Mouse (Mus musculus) urinary bladder, adult 18-20 months (tissue): ENCODE measurements at regions not wholly inside any gene's neighbourhood (a gene's known extent, or its start where the extent isn't known, plus 50 kb on each side); places are given as distances from the start of the nearest gene placed in this dataset.

Experiments used
- DNase-seq, 2 experiments: peaks; one replicate each; pipeline ENCODE4 v3.0.0; 2022; ENCODE audit warnings: low spot score in 2 of 2, mixed read lengths in 2 of 2

DNA sequence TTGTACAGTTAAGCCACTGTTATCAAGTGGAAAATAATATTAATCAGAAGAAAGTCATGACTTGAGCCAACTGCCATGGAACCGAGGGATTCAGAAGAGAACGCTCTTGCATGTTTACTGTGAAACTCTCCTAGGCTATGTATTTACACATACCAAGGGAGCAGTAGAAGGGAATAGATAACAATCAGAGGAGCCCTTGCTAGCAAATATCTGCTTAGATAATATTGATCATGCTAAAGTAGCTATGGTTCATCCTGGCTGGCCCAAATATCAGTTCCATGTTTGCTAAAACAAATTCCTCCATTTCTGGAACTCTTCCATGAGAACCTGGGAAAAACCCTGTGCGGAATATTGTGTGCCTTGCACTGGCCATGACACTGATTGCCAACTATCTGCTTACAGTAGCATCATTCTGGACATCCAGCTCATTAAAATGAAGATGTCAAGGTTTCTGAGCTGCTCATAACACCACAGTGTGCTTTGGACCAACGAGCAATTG, 179.5 kb upstream of the Tmem72 start:
- DNase-seq = no peak

GRCm38 (mm10) chr6:116901816-116902215, 185.1 kb upstream of the Tmem72 start:
- no peak for DNase-seq

DNA sequence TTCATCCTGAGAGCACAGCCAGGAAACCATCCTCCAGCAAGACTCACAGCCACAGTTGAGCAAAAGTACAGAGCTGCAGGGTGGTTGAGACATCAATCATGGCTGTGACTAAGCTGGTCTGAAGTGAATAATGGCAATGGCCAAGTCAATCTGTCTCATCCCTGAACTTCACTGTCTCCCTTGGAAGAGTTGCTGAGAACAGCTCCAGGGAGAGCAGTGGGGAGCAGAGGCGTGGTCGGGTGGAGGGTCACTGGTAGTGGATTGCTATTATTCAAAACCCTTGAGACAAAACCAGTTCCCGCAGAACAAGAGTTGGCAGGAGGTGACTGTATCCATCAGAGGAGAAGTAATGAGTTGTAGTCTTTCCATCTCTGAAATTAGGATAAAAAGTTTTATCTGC, 185.7 kb upstream of the Tmem72 start:
- DNase-seq = no peak

DNA sequence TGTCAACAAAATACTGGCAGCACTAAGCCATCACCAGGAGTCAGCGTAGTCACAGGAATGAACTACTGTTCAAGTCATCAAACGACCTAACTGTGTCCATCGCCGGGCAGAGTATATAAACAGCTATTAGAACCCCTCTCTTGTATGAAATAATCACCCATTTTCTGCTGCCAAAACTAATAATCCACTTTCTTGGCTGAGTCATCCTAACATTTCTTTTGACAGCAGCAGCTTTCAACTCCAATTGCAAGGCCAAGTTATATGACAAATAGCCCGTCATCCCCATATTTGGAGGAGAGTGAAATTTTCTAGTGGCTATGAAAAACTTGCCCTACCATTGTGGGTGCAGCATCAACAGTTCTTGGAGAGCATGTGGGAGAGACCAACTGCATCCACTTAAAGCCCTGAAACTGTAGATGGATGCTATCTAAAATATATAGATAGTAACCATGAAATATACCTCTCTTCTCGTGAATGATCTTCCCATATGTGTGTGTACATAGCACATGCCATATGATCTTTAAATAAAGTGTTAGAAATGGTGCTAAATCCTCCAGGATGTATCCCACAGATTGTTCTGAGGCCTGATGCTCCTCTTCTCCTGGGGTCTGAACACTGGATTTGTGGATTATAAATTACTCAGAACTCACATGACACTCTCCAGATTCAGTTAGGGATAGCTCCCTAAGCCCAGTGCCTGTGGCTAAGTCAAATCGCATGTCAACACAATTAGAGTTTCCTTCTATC, 189.9 kb upstream of the Tmem72 start:
- no peak for DNase-seq

- no peak for DNase-seq
Measured at GRCm38 (mm10) chr6:116910607-116911006, 193.9 kb upstream of the Tmem72 start.

DNA sequence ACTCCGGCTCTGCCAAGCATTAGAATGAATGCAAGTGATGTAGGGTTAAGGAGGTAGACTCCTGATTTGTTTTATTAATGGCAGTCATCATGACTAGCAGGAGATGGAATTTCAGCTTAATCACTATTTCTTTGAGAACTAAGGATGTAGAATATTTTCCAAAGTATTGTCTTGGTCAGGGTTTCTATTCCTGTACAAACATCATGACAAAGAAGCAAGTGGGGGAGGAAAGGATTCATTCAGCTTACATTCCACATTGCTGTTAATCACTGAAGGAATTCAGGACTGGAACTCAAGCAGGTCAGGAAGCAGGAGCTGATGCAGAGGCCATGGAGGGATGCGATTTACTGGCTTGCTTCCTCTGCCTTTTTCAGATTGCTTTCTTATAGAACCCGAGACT, 195.4 kb upstream of the Tmem72 start:
- no peak for DNase-seq

DNA sequence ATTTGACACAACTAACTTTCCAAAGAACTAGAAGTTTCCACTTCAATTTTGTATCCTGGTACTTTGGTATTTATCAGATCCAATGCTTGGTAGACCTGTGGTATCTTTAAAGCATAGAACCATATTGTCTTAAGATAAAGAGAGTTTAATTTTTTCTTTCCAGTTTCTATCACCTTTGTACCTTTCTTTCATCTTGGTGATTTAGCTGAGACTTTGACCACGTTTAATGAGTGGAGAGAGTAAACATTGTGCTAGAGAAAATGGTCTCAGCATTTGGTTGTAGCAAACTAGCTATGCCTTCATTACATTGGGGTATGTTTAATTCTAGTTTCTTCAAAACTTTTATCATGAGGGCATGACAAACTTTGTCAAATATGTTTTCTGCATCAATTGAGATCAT, 197.4 kb upstream of the Tmem72 start:
- no peak for DNase-seq

DNA sequence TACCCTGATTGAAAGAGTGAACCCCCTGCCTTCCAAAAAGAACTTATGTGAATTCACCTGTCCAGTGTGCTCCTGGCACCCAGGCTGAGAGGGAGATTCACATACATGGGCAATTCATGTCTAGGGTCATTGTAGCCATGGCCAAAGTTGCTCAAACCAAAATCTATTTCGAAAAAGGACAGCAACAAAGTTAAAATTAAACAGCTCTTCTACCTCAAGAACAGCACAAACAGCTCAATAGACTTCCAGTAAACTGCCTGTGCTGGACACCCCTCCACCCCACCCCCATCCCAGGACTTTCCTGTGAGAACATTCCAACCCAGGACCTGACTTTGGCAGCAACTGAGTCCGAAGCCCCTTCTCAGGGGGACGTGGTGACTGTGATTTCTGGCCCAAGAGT, 218.3 kb upstream of the Tmem72 start:
- DNase-seq = no peak

GRCm38 (mm10) chr6:116941576-116941975, 224.9 kb upstream of the Tmem72 start:
- no peak for DNase-seq

GRCm38 (mm10) chr6:116942696-116943095, 225.6 kb upstream of the Cxcl12 start:
- DNase-seq = no peak

GRCm38 (mm10) chr6:116946083-116946732, 222.1 kb upstream of the Cxcl12 start:
- no peak for DNase-seq

DNA sequence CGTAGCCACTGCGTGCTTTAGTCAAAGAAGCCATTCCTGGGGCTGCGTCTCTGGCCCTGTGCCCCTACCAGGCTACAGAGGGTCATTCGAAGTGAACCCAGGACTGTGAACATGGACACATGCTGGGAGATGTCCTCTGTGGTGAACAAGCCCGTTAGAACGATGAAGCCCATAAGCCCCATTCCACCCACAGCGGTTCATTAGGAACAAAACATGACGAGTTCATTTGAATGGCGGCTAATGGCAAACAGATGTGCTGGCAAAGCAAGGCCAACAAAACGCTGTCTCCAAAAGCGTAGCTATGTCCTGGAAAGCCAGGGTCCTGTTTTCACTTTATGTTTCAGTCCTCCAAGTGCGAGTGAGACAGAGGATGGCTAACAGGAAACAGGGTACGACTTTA, 208.7 kb upstream of the Cxcl12 start:
- no peak for DNase-seq

DNA sequence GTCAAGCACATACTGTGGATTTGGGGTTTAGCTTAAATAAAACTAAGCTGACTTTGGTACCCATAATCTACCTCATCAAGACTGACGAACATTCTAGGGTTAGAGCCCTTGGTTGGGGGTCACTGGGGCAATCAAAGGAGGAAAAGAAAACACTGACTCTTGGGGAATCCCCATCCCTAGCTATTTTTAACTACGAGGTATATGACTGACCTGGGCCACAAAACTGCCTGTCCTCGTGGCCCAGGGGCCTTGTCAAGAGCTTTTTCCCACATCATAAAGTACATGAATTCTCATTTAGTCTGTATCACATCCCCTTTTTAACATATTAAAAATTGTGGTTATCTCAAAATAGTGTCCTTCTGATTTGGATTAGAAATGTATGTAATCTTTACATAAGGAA, 207.7 kb upstream of the Cxcl12 start:
- no peak for DNase-seq

GRCm38 (mm10) chr6:116966436-116966835, 201.9 kb upstream of the Cxcl12 start:
- DNase-seq = no peak

GRCm38 (mm10) chr6:116969381-116969910, 198.9 kb upstream of the Cxcl12 start:
- DNase-seq = no peak

- DNase-seq = no peak
Measured at GRCm38 (mm10) chr6:116974841-116975240, 193.5 kb upstream of the Cxcl12 start.

GRCm38 (mm10) chr6:116980349-116980995, 187.9 kb upstream of the Cxcl12 start:
- peak in 1 of 2 experiments; percentile 5 for DNase-seq

DNA sequence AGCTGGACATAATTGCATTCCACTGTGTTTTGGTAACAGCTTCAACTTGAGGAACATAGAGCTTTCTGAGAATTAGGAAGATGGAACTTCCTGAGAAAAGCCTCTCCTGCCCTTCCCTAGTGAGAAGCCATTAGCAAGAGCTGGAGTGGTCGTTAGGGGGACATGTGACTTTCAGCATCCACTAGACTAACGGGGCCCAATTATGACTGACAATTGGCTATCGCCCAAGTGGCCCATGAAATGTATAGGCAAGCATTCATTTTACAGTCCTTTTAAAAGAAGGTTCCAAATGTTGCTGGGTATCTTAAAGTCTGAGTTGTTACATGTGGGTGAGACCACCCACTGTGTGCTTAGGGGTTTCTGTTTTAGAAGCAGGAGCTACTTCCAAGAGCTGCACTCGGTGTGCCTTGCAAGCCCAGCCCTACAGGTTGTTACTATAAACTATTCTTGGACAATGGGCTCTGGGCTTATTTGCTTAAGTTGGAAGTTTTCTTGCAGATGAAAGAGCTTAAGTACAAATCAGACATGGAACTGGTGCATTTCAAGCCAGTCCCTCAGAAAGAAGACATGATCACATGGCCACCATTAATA, 183.1 kb upstream of the Cxcl12 start:
- DNase-seq = no peak

DNA sequence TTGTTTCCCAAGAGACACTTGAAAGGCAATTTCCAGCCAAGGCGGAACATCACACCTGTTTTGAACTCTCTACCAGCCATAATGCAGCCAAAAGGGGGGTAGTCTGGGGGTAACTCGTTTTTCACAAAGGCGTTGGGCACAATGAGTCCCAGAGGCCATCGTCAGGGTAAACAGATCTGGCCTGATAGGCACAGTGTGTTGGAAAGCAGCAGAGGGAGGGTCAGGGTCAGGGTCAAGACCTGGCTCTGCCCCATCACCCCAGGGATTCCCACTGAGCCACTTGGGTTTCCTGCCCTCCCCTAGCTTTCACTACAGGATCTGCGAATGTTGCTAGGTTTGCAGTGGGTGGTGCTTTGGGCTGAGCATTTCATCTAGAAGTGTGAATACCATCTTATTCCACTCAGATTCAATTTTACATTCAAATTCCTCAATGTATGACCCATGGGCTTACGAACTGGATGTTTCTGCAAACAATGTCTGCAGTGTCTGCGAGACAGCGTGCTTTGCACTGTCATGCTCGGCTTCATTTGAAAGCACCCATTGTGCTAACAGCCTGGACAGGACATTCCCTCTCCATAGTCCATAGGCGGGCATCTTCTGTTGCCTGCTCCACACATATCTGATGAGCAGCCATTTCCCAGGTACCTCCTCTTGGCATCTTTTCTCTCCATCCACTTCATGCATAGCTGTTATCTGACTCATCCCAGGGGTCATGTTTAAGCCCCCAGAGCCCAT, 181.9 kb upstream of the Cxcl12 start:
- DNase-seq = no peak

DNA sequence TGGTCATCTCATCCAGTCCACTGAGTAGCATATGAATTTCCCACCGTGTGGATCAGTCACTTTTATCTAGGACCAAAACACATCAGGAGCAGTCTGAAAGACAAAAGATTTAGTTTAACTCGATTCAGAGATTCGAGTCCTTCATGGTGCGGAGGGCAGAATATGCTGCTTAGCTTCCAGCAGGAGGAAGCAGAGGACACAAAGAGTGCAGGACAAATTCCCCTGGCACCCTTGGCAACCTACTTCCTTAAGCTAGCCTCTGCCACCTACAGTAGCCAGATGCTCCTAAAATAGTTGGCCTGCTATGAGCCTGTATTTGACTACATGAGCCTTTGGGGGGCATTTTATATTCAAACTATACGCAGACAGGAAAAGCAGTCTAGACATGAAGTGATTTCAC, 181.1 kb upstream of the Cxcl12 start:
- no peak for DNase-seq

- no peak for DNase-seq
Measured at GRCm38 (mm10) chr6:116998948-116999682, 169.2 kb upstream of the Cxcl12 start.
